Mouse (Mus musculus) cerebellum, postnatal 14 days (tissue): ENCODE data around the gene Hrh3.

Experiments
- DNase-seq, 2 experiments: peaks; one replicate each; pipeline ENCODE4 v3.0.0; 2021; ENCODE audit warnings: mixed read lengths in 2 of 2

The Hrh3 gene

GRCm38 (mm10) chr2:180105441-180106190 lies 1.3 kb upstream of the Hrh3 start:
- peak in 1 of 2 experiments; percentile 56 for DNase-seq

- peak in 1 of 2 experiments; percentile 14 for DNase-seq
Observed at GRCm38 (mm10) chr2:180104659-180105377, 530 bp upstream of the Hrh3 start.

GRCm38 (mm10) chr2:180103151-180103977 lies 924 bp downstream of the Hrh3 start:
- DNase-seq, result peak in 1 of 2 experiments; percentile 40

- DNase-seq, result no peak
Observed at GRCm38 (mm10) chr2:180099529-180099928, 4.8 kb downstream of the Hrh3 start.

- DNase-seq, result no peak
Observed at GRCm38 (mm10) chr2:180098167-180098566, 6.1 kb downstream of the Hrh3 start.

- DNase-seq, result no peak
Observed at GRCm38 (mm10) chr2:180097585-180097984, 6.7 kb downstream of the Hrh3 start.

GRCm38 (mm10) chr2:180095711-180096110 lies 8.6 kb downstream of the Hrh3 start:
- peak in 1 of 2 experiments; percentile 27 for DNase-seq

- no peak for DNase-seq
Observed at GRCm38 (mm10) chr2:180090285-180090684, 14.0 kb downstream of the Hrh3 start.

GRCm38 (mm10) chr2:180087472-180087871 lies 16.8 kb downstream of the Hrh3 start:
- DNase-seq, result no peak

GRCm38 (mm10) chr2:180086637-180087027 lies 17.7 kb downstream of the Hrh3 start:
- no peak for DNase-seq

- DNase-seq, result peak; percentile 63 to 64
Observed at GRCm38 (mm10) chr2:180085926-180086636, 18.2 kb downstream of the Hrh3 start.

- DNase-seq, result no peak
Observed at GRCm38 (mm10) chr2:180084565-180084964, 19.7 kb downstream of the Hrh3 start.

GRCm38 (mm10) chr2:180083063-180083462 lies 21.2 kb downstream of the Hrh3 start:
- no peak for DNase-seq

- no peak for DNase-seq
Observed at GRCm38 (mm10) chr2:180080680-180081079, 23.6 kb downstream of the Hrh3 start.

- no peak for DNase-seq
Observed at GRCm38 (mm10) chr2:180077622-180078021, 26.7 kb downstream of the Hrh3 start.

GRCm38 (mm10) chr2:180072886-180073285 lies 31.4 kb downstream of the Hrh3 start:
- DNase-seq, result no peak

- no peak for DNase-seq
Observed at GRCm38 (mm10) chr2:180071671-180072070, 32.6 kb downstream of the Hrh3 start.

- peak; percentile 97 for DNase-seq
Observed at GRCm38 (mm10) chr2:180070481-180071453, 33.5 kb downstream of the Hrh3 start, which contains the start of gene Mtg2. Gene Mtg2, plus strand, starts transcription at chr2:180070588.

GRCm38 (mm10) chr2:180069770-180070480 lies 34.4 kb downstream of the Hrh3 start:
- no peak for DNase-seq

- DNase-seq, result no peak
Observed at GRCm38 (mm10) chr2:180063338-180064131, 40.8 kb downstream of the Hrh3 start.
